Comparison of ENCODE assay signal across 10 mouse cellular contexts in the genomic region with DNA sequence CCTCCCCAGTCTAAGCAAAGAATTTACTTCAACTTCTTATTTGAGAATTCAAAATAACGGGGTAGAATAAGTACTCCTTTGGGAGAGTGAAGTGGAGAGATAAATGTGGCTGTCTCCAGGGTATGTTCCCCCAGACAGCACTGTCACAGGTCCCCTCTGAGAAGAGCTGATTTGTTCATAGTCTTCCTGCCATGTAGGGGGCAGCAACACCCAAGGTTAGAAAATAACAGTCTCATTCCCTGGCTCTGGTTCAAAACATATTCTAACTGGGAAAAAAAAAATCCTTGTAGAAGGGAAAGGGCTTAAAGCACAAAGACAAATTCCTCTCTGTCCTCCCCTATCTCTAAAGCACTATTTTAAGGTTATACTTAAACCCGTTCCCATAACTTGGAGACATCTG.
DNase-seq lines count a peak whose midpoint lies in the region; ATAC-seq and TF ChIP-seq lines count a peak whose summit lies in the region.
"Had no signal": no experiment of that assay in that cellular context is flagged by ENCODE, and none has a peak within 500 bp of the region (broad histone marks: within the 10 kb centered on the region; RNA-seq: fewer than 3 reads in every experiment).

No protein-coding gene starts in this region.

- TF ChIP-seq CTCF in heart, adult 2 months (IDR thresholded peaks at IDR 0.05) = peak; percentile 68
- no peak for TF ChIP-seq CTCF in liver, adult 2 months (IDR thresholded peaks at IDR 0.05; ENCODE audit: low read depth, low read length)
- TF ChIP-seq CTCF in midbrain, postnatal 0 days (IDR thresholded peaks at IDR 0.05) = peak; percentile 74

- H3K4me3 ChIP-seq in heart, adult 2 months = no peak overlapping the region
- H3K4me3 ChIP-seq in heart, embryonic 10.5 days = no peak overlapping the region
- no peak overlapping the region for H3K4me3 ChIP-seq in liver, adult 2 months (ENCODE audit: insufficient read depth, low read depth, low read length)
- no peak overlapping the region for H3K4me3 ChIP-seq in liver, embryonic 11.5 days (ENCODE audit: low read depth, low read length)
- H3K4me3 ChIP-seq in midbrain, postnatal 0 days (ENCODE audit: low read depth, low read length) = no peak overlapping the region
- H3K4me3 ChIP-seq in hindbrain, embryonic 16.5 days (ENCODE audit: low read length) = no peak overlapping the region

- TF ChIP-seq EP300 in heart, adult 2 months (IDR thresholded peaks at IDR 0.05; ENCODE audit: insufficient read depth, low read depth, low read length) = no peak

- no peak overlapping the region for H3K4me2 ChIP-seq in liver, embryonic 11.5 days
- no peak overlapping the region for H3K4me2 ChIP-seq in midbrain, postnatal 0 days (ENCODE audit: low read depth, low read length, poor library complexity, severe bottlenecking)
- H3K4me2 ChIP-seq in hindbrain, embryonic 16.5 days (ENCODE audit: low read length) = no peak overlapping the region

- no peak for ATAC-seq in liver, embryonic 11.5 days (replicated peaks; ENCODE audit: low FRiP score)
- ATAC-seq in midbrain, postnatal 0 days (ENCODE audit: low FRiP score) = no peak
- no peak for ATAC-seq in hindbrain, embryonic 16.5 days

- no peak overlapping the region for H3K27ac ChIP-seq in heart, adult 2 months
- no peak overlapping the region for H3K27ac ChIP-seq in heart, embryonic 10.5 days
- H3K27ac ChIP-seq in liver, adult 2 months (replicated peaks; ENCODE audit: insufficient read depth, low read depth, low read length) = no peak overlapping the region
- H3K27ac ChIP-seq in liver, embryonic 11.5 days (ENCODE audit: low read depth, low read length) = no peak overlapping the region
- peak overlapping the region; percentile 4; the same call in 1 of the 2 replicates for H3K27ac ChIP-seq in midbrain, postnatal 0 days (ENCODE audit: low read depth, low read length)
- H3K27ac ChIP-seq in hindbrain, embryonic 16.5 days (ENCODE audit: low read depth, low read length) = no peak overlapping the region

- H3K36me3 ChIP-seq in heart, adult 2 months (ENCODE audit: control insufficient read depth, insufficient read depth, low read length) = no peaks in the 10 kb centered on the region
- no peaks in the 10 kb centered on the region for H3K36me3 ChIP-seq in heart, embryonic 10.5 days
- no peaks in the 10 kb centered on the region for H3K36me3 ChIP-seq in liver, adult 2 months (ENCODE audit: control insufficient read depth, insufficient read depth, low read length)
- H3K36me3 ChIP-seq in liver, embryonic 11.5 days (ENCODE audit: control insufficient read depth, insufficient read depth, low read length) = no peaks in the 10 kb centered on the region
- H3K36me3 ChIP-seq in midbrain, postnatal 0 days (ENCODE audit: insufficient read depth, low read length) = no peaks in the 10 kb centered on the region
- no peaks in the 10 kb centered on the region for H3K36me3 ChIP-seq in hindbrain, embryonic 16.5 days (ENCODE audit: control insufficient read depth, insufficient read depth, low read length)

- no peak for DNase-seq in heart, adult 2 months
- DNase-seq in heart, embryonic 10.5 days (ENCODE audit: low spot score) = no peak
- peak; percentile 49 for DNase-seq in liver, adult 2 months (ENCODE audit: extremely low read depth, low read depth, low spot score)
- no peak for DNase-seq in liver, embryonic 11.5 days (ENCODE audit: low spot score)
- peak; percentile 59 for DNase-seq in adrenal gland, postnatal 14 days
- peak; percentile 70 for DNase-seq in midbrain, postnatal 0 days (ENCODE audit: low spot score)
- DNase-seq in thymus, postnatal 10 days (ENCODE audit: low spot score in 2 of 2) = no peak
- DNase-seq: cerebellum, postnatal 25 days; gastrocnemius, postnatal 14 days had no signal

- H3K9me3 ChIP-seq in heart, embryonic 10.5 days = no peaks in the 10 kb centered on the region
- no peaks in the 10 kb centered on the region for H3K9me3 ChIP-seq in liver, embryonic 11.5 days (ENCODE audit: control insufficient read depth, low read length)
- H3K9me3 ChIP-seq in midbrain, postnatal 0 days (ENCODE audit: low read length) = no peaks in the 10 kb centered on the region
- H3K9me3 ChIP-seq in hindbrain, embryonic 16.5 days (ENCODE audit: control insufficient read depth, low read length) = no peaks in the 10 kb centered on the region

- WGBS in heart, adult 2 months = 12% methylated on average over 2 of the region's 2 CpGs
- WGBS in heart, embryonic 10.5 days = 44% methylated on average over 2 of the region's 2 CpGs
- WGBS in liver, adult 2 months = 52% methylated on average over 2 of the region's 2 CpGs
- WGBS in liver, embryonic 11.5 days = 46% methylated on average over 2 of the region's 2 CpGs
- 47% methylated on average over 2 of the region's 2 CpGs for WGBS in midbrain, postnatal 0 days
- 53% methylated on average over 2 of the region's 2 CpGs for WGBS in hindbrain, embryonic 16.5 days

- no peak for TF ChIP-seq POLR2A in heart, adult 2 months (IDR thresholded peaks at IDR 0.05; ENCODE audit: insufficient read depth, low read depth, low read length)
- TF ChIP-seq POLR2A in liver, adult 2 months (IDR thresholded peaks at IDR 0.05; ENCODE audit: extremely low read depth, insufficient read depth, low read length) = no peak

- intact Hi-C loops in heart, adult 2 months (cut with DNase I) = loop anchor here (5.0 kb wide), 1 partner anchor 246 kb away; no protein-coding TSS in a partner anchor

- H3K79me2 ChIP-seq in heart, adult 2 months (replicated peaks; ENCODE audit: control insufficient read depth, insufficient read depth, low read length) = no peaks in the 10 kb centered on the region
- H3K79me2 ChIP-seq in liver, adult 2 months (ENCODE audit: control insufficient read depth, insufficient read depth, low read length) = no peaks in the 10 kb centered on the region

- no peaks in the 10 kb centered on the region for H3K4me1 ChIP-seq in heart, adult 2 months (ENCODE audit: control insufficient read depth, insufficient read depth, low read length)
- H3K4me1 ChIP-seq in heart, embryonic 10.5 days = no peaks in the 10 kb centered on the region
- H3K4me1 ChIP-seq in liver, adult 2 months (ENCODE audit: control insufficient read depth, insufficient read depth, low read length) = peaks cover 3% of the 10 kb centered on the region
- H3K4me1 ChIP-seq in liver, embryonic 11.5 days (replicated peaks; ENCODE audit: control insufficient read depth, insufficient read depth, low read length) = no peaks in the 10 kb centered on the region
- H3K4me1 ChIP-seq in midbrain, postnatal 0 days (ENCODE audit: insufficient read depth, low read length) = no peaks in the 10 kb centered on the region
- no peaks in the 10 kb centered on the region for H3K4me1 ChIP-seq in hindbrain, embryonic 16.5 days (ENCODE audit: control insufficient read depth, insufficient read depth, low read depth, low read length)

- no peaks in the 10 kb centered on the region for H3K27me3 ChIP-seq in heart, adult 2 months (ENCODE audit: control insufficient read depth, insufficient read depth, low read length)
- H3K27me3 ChIP-seq in heart, embryonic 10.5 days (ENCODE audit: insufficient read depth, poor library complexity, severe bottlenecking) = no peaks in the 10 kb centered on the region
- H3K27me3 ChIP-seq in liver, adult 2 months (ENCODE audit: control insufficient read depth, insufficient read depth, low read length) = no peaks in the 10 kb centered on the region
- H3K27me3 ChIP-seq in liver, embryonic 11.5 days (replicated peaks; ENCODE audit: control insufficient read depth, insufficient read depth, low read length) = no peaks in the 10 kb centered on the region
- H3K27me3 ChIP-seq in midbrain, postnatal 0 days (ENCODE audit: insufficient read depth, low read length) = no peaks in the 10 kb centered on the region
- no peaks in the 10 kb centered on the region for H3K27me3 ChIP-seq in hindbrain, embryonic 16.5 days (replicated peaks; ENCODE audit: control insufficient read depth, insufficient read depth, low read length)

- no peak overlapping the region for H3K9ac ChIP-seq in heart, adult 2 months (ENCODE audit: low read depth, low read length)
- H3K9ac ChIP-seq in liver, adult 2 months (ENCODE audit: low read depth, low read length) = no peak overlapping the region
- H3K9ac ChIP-seq in liver, embryonic 11.5 days (ENCODE audit: low read depth, low read length) = no peak overlapping the region
- no peak overlapping the region for H3K9ac ChIP-seq in midbrain, postnatal 0 days (replicated peaks; ENCODE audit: low read length, poor library complexity, severe bottlenecking)
- H3K9ac ChIP-seq in hindbrain, embryonic 16.5 days (ENCODE audit: low read depth, low read length) = no peak overlapping the region

Comparison
In these comparisons a context has a peak if more than half of its experiments do, and no peak if none do; other contexts are left out.
1. DNase-seq: peak in liver, adult 2 months (single experiment), adrenal gland, postnatal 14 days (single experiment) and midbrain, postnatal 0 days (single experiment); none in heart, adult 2 months (0 of 2), heart, embryonic 10.5 days (single experiment), liver, embryonic 11.5 days (single experiment) and thymus, postnatal 10 days (0 of 2).